Mouse (Mus musculus) T-helper 2 cell (primary cell): ENCODE results near the gene Lhfp.

Experiments used
- in situ Hi-C: fragments of 300-600 bp; cut with MboI, MseI; formaldehyde crosslinking; loops from one replicate; pipeline ENCODE4 v1.15.1; 2025; ENCODE audit warnings: high pct_unique_total_duplicates

Lhfp gene

DNA sequence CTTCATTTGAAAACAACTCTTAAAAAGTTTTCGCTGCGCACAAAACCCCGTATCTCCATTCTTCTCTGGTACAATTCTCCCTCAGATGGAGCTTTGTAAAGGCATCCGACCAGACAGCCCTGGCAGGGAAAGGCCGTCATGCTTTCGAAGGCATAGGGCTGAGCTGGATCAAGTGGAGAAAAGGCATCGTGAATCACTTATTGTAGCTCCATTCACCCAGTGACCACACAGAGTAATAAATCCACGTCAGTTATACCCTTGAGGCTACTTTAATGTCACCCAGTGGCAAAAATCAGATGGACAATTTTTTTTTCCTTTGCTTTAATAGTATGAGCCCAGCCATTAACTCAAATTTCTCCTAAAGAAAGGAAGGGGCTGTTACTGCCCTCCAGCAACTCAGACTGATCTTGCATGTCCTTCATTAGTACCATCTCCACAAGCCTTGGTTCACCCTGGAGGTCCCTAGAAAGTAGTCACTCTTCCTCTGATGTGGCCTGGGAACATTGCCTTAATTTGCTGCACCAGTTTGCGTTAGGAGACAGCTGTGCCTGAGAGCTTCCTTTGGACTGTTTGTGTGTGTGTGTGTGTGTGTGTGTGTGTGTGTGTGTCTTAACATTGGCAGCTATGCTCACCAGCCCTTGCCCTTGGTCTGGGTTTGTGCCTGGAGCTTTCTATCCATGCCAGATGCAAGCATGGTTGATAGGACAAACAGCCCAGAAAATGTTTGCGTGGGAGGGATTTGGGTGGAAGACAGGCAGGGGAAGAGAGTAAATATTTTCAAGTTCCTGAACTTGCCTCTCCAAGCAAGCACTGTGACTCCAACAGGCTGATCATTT is 169.6 kb downstream of the Lhfp start:
- in situ Hi-C loops, result no loop called here

DNA sequence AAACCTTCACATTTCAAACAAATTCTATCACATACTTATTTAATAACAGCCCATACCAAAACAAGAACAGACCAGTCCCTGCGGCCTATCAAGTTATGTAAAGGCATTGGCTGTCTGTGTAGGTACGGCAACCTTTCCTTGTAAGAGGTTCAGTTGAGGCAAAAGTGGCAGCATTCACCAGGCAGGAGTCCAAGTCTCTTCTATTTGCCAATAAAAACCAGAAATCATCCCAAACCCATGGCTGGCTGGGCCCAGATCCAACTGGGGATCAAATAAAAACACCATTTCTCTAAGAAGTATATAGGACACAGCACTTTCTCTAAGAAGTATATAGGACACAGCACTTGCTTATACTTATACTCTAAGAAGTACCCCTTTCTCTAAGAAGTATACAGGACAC is 171.3 kb downstream of the Lhfp start:
- in situ Hi-C loops, result no loop called here

DNA sequence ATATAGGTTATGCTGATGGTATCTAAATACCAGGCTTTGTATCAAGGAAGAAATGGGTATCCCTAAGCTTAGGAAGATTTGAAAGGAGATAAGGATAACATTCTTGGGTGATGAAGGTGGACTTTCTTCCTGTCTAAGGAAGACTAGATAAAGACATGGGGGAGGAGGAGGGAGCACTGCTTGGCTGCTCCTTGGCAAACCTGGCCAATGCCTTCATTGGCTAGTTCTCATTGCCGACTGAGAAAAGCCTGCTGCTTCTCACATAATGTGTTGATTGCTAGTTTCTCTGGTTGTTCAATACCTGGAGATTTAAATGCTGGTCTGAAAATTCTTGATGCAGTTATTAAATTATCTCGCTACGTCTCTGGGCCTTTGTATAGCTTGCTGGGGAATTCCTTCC is 172.0 kb downstream of the Lhfp start:
- in situ Hi-C loops, result no loop called here

DNA sequence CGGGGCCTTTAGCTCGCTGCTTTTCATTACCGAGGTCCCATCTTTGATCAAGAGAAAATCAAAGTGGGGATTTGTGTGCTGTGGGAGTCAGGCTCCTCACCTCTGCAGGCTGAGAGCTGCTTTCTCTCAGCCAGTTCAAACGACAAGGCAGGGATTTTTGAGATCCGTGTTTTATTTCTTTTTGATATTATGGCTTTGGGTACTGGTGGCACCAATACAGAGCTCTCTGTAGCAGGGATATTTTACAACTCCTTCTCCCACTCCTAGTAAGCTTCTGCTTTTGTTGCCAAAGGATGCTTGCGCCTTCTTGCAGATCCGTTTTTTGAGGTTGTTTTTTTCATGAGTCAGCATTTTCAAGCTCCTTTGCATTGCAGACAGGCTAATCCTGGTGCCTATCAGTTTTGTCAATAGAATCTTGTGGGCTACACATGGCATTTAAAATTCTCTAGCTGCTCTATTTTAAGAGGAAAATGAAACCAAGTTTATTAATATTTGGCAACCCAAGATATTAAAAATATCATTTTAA is 172.5 kb downstream of the Lhfp start:
- in situ Hi-C loops, result no loop called here

DNA sequence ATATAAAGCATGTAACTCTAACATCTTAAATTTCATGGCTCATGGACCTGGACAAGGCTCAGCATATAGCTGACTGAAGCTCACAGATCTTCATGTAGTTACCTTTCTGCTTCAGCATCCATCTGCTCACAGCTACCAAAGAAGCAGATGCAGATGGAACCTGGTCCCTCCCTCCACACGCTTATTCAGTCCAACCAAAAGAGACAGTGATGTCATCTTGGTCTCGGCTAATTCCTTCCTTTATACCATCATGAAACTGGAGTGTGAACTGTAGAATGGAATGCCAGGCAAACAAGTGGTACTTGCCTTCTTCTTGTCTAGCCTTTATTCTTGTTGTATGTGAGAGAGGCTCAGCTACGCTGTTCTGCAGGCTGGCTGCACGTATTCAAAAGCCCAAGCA is 173.1 kb downstream of the Lhfp start:
- in situ Hi-C loops, result no loop called here

DNA sequence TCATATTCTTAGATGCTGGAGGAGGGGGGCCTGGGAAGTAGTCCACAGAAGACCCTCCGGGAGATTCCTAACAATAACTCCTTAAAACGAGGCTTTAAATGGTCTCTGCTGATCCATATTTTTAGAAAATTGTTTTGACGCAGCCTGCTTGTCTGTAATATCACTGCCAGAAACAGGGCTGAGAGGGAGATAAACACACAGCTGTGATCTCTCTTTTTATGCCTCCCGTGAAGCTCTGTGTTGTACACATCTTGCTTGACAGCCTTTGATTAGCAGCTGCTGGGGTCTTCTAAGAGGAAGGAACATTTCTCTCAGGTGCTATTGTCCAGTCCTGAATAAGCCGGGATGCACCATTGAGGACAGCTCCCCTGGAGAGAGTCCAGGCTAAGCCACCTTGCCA is 176.4 kb downstream of the Lhfp start:
- in situ Hi-C loops, result no loop called here

DNA sequence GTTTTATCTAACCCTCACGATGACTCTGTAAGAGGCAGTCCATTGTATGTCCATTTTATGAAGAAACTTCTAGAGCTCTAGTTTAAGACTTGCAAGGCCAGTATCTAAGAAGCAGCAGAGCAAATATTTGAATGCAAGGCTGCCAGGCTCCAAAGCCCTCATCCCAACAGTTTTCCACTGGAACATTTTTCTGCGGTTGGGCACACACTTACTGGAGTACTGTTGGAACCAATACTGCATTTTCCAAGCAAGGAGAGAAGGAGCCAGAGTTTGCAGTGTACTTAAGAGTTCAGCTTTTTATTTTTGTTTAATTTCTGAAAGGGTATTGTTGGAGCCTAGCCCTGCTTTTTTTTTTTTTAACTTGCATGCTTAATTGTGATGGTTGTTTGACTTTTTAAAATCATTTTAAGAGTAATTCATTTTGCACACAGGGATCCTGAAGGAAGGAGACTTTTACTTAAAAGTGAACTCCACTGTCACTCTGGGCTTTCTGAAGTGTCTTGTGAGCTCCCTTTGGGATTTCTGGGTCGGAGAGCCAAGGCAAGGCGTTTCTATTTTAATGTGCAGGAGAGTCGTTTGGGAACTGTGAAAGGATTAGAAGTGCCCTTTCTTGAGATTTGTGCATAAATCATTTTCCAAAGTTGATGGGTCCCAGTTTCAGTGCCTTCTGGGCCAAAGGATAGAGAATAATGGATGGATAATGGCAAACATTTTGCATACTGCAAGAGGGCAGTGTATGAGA is 180.4 kb downstream of the Lhfp start:
- in situ Hi-C loops, result no loop called here

DNA sequence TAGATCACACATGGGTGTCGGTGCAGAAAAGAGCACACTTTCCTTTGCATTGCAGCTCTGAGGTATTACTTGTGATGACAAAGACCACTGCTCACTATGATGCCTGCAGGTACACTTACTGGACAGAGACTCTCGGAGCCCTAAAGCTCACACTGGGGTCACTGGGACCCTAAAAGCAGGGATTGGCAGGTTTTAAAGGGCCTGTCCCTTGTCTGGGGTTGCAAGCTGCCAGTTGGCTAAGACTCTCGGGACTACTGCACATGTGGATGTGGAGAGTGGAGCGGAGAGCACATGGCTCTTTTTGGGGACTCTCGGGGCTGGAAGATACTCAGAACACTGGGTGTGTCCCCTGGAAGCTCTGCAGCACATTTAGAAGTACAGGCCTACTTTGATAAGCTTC is 182.8 kb downstream of the Lhfp start:
- in situ Hi-C loops, result no loop called here

DNA sequence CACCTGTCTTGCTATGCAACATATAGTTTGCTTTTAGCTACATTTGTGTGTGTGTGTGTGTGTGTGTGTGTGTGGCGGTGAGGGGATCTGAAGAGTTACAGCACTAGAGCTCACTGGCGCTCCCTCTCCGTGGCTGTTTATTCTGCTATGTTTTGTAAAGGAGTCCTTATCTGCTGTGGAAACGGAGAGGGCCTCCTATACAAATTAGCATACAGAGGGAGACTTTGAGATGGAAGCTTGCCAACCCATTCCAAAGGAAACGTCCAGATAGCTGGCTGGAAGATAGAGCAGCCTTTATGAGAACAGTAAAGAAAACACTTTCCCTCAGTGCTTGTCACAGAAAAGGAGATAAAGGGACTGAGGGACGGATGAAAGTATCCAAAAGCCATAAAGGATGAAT is 184.4 kb downstream of the Lhfp start:
- in situ Hi-C loops, result loop anchor here (25.0 kb wide), 1 partner anchor 988 kb away; no protein-coding TSS in a partner anchor

DNA sequence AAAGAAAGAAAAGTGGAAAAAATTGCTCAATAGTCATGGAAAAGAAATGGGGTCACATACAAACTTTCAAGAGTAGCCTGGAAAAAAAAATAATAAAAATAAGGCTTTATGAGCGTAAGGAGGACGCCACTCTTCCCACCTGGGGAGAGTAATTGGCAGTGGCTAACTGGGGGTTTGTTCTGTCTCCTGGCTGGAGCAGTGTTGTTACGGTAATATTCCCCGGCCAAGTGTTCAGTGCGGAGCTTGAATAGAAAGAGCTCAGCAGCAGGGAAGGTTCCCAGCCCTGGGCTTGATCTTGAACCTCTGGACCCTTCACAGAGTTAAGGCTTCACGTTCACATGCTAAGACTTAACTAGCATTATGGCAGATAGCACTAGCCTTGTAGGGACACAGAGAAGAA is 184.9 kb downstream of the Lhfp start:
- in situ Hi-C loops, result loop anchor here (25.0 kb wide), 1 partner anchor 989 kb away; no protein-coding TSS in a partner anchor

DNA sequence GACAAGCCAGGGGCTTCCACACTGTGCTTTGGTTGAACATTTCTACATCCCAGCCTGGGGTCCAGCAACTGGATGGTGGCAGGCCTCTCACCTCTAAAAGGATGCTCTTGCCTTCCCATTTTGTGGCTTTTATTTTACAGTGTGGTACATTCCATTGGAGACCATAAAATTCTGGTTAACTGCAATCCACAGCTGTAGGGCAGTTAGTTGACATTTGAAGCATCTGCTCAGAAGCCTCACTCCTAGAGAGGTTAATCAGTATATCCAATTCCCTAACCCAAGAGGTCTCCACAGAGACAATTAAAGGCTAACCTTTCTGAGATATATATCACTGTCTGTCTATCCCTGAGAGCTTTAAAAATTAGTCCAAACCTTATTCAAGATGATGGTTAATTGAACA is 186.5 kb downstream of the Lhfp start:
- in situ Hi-C loops, result loop anchor here (25.0 kb wide), 1 partner anchor 991 kb away; no protein-coding TSS in a partner anchor

DNA sequence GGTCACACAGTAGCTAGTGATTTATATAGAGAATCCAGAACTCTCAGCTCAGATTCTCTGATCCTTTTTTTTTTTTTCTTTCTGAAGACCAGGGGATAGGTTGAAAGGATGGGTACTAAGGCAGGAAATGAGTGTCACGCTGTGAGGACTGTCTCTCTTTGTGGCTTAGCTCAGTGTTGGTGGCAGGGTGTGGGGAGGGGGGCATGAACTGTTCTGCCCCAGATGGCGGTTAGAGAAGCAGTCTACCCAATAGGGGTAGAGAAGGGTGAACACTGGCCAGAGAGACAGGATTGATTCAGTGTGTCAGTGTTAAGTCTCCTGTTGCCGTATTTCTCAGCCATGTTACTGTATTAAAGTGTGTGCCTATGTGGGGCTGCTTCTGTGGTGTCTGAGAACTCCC is 189.2 kb downstream of the Lhfp start:
- in situ Hi-C loops, result loop anchor here (25.0 kb wide), 1 partner anchor 993 kb away; no protein-coding TSS in a partner anchor

DNA sequence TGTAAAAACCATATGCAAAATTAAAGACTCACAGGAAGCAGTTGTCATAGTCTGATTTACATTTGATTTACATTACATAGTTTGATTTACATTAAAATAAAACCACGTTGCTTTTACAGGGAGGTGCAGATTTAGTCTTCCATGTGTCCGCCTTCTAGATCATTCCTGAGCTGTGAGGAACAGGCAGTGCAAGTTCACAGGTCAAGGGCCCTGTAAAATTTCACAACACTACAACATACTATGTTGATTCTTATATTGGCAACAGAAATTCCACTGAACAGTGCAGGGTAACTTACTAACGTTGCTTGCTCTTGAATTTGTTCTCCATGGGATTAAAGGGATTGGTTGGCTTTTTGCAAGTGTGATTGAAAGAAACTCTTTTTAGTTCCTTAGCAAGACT is 189.8 kb downstream of the Lhfp start:
- in situ Hi-C loops, result loop anchor here (25.0 kb wide), 1 partner anchor 994 kb away; no protein-coding TSS in a partner anchor

DNA sequence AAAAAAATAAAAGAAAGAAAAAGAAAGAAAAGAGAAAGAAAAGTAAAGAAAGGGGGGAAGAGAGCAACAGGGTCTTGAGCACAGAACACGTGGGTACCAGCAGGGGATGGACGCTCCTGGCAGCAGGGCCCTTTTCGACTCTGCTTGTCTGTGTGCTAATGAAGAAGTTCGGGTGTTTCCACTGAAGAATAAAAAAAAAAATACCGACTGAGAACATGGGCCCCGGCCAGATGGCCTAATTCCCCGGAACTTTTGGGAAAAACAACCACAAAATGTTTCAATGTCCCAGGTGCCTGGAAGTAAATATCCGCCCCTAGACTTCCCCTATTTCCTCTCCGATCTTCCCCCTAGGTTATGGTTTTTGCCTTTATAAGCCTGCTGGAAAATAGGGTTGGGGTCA is 191.1 kb downstream of the Lhfp start:
- in situ Hi-C loops, result loop anchor here (25.0 kb wide), 1 partner anchor 995 kb away; no protein-coding TSS in a partner anchor

DNA sequence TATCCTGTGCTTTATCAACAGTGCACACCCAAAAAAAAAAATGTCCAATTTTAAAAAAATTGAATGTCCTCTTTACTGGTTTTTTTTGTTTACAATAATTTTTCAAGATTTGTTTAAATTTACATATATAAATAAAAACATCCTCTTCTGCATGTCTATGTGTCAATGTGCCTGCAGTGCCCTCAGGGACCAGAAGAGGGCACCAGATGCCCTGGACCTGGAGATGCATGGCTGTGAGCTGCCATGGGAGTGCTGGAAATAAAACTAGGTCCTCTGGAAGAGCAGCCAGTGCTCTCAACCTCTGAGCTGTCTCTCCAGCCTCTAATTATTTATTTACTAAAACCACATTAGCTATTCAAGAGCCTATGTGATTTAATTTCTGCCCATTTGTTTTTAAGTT is 193.4 kb downstream of the Lhfp start:
- in situ Hi-C loops, result loop anchor here (25.0 kb wide), 1 partner anchor 997 kb away; no protein-coding TSS in a partner anchor

DNA sequence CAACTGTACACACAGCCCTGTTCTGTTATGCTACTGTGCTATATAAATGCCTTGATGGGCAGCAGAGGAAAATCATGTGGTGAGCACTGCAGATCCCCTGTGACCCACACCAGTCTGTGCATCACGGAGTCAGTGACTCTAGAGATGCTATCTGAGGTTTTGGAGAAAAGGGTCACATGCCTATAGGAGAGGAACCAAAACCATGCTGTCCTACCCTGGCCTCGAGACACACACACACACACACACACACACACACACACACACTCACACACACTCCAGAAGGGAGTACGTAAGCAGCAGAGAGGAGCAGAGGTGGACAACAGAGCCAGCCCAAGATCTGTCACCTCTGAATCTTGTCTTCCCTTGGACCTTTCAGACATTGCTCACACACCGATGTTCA is 195.1 kb downstream of the Lhfp start:
- in situ Hi-C loops, result loop anchor here (25.0 kb wide), 1 partner anchor 999 kb away; no protein-coding TSS in a partner anchor

DNA sequence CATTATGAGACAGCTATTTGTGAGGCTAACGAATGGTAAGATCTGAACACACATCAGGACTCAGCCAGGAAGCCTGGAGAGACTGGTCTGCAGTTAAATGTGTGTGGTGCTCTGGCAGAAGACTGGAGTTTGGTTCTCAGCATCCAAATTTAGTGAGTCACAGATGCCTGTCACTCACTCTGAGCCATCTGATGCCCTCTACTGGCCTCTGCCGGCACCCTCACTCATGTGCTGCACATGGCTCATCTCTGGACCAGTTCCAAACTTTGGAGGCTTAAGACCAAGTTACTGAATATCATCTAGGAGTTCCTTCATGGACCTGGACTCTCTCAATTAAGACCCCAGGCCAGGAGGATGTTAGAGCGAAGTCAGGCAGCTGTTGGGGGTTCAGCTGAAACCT is 198.8 kb downstream of the Lhfp start:
- in situ Hi-C loops, result loop anchor here (10.0 to 25.0 kb wide), 2 partner anchors 185 to 1003 kb away; no protein-coding TSS in a partner anchor

DNA sequence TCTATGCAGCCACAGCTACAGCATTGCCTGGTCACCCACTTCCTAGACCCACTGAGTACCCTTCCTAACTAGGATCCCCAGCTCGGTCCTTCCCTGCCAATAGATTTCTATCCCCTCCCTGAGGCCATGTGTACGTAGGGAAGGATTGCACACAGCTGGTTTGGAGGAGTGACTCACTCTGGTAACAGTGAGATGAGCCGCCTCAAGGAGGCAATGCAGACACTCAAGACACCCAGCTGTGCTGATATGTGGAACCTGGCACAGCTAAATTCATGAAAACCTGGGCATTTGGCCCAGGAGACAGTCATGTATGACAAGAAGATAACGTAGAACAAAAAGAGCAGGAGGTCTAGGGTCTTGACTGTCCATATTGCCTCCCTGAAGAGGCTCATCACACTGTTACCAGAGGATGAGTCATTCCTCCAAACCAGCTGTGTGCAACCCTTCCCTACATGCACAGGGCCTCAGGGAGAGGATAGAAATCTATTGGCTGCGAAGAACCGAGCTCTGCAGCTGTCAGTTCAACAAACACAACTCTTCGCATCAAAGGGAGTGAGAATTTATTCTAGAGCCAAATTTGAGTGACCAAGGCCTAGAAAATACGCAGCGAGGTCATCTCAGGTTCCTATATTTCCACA is 204.4 kb downstream of the Lhfp start:
- in situ Hi-C loops, result loop anchor here (10.0 to 25.0 kb wide), 2 partner anchors 191 to 1008 kb away; no protein-coding TSS in a partner anchor

DNA sequence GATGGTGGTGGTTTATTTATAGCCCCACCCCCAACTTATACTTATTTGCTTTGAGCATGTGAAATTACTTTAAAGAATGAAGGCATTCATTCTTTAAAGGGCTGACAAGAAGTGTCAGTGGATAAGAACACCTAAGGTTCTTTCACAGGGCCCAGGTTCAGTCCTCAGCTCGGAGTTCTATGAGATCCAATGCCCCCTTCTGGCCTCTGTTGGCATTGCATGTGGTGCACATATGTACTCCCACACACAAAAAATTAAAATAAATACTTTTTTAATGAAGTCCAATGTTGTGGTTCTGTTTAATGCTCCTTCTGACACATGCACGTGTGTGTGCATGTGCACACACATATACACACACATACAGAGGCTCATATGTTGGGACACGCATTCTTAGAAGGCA is 205.8 kb downstream of the Lhfp start:
- in situ Hi-C loops, result loop anchor here (10.0 to 25.0 kb wide), 2 partner anchors 192 to 1010 kb away; no protein-coding TSS in a partner anchor

DNA sequence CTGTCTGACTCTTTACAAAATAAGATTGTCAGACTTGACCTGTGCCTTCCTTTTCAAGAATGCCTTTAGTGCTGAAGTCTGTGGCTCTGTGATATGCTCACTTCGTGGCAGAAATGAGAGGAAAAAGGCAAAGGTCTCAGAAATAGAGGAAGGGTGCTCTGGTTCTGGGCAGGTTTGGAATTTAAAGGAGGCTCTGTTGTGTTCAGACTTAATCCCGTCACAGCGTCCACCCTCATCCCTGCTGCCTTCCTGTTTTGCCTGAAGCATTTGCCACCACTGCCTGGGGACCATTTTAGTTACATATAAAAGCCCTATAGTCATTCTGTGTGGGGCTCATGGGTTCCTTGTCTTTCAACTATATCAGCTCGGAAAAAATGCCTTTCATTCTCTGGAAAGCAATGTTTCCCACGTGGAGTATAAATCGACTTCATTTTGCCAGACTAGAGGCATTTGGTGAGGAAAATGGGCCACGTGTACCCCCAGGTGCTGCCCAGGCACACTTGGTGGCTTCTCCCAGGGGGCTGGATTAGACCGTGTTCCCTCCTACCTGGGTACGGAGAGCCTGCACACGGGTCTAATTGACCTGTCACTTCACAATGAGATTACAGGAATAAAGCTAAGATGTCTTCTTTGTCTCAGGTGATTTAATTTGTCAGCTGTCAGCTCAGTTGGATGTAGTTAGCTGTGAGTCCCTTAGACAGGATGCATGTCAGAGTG is 207.0 kb downstream of the Lhfp start:
- in situ Hi-C loops, result loop anchor here (10.0 to 25.0 kb wide), 2 partner anchors 194 to 1011 kb away; no protein-coding TSS in a partner anchor

DNA sequence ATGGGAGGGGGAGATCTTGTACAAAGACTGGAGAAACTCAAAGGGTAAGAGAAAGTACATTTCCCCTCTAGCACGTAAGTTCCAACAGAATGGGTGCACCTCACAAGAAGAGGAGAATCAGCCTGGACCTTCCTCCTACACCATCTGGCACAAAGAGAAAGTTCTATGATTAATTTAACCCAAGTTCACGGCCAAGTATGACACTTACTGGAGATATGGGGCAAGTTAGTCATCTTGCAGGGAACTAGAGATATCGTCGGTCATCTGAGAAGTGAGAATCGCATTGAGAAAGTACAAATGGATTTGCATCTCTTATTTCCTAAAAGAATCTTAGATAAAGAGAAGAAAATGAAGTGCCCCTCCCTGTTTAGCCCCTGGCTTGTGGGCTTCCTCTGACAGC is 211.2 kb downstream of the Lhfp start:
- in situ Hi-C loops, result no loop called here
